Mouse (Mus musculus) stomach, embryonic 16.5 days (tissue): ENCODE measurements around the gene Mier2. TPM values are rescaled to one million over a fixed set of nuclear protein-coding genes. Genes with fewer than 3 reads are reported as not detected.
A peak's percentile ranks its signal among the peaks of the same experiment; 100 is the strongest.

Source experiments
- ATAC-seq: fragments of 200-750 bp; cut with Nextera tagmentation; 2 replicates; pipeline ENCODE4 v1.8.0; 2017; ENCODE audit warnings: moderate number of reproducible peaks, moderate TSS enrichment; ENCODE audit not compliant: insufficient read depth, low FRiP score
- H3K27ac ChIP-seq: fragments of 300-500 bp; sonication (generic); 2 replicates; pipeline ENCODE4 v1.5.1; 2014; ENCODE audit warnings: low read length
- H3K27me3 ChIP-seq: fragments of 300-500 bp; sonication (generic); 2 replicates; pipeline ENCODE4 v1.6.1; 2014; ENCODE audit warnings: low read length, control low read depth, mixed read lengths; ENCODE audit not compliant: control insufficient read depth, insufficient read depth
- H3K36me3 ChIP-seq: fragments of 300-500 bp; sonication (generic); 2 replicates; pipeline ENCODE4 v1.6.1; 2014; ENCODE audit warnings: low read length; ENCODE audit not compliant: control insufficient read depth, insufficient read depth
- H3K4me1 ChIP-seq: fragments of 300-500 bp; sonication (generic); 2 replicates; pipeline ENCODE4 v1.6.1; 2014; ENCODE audit warnings: low read length, control low read depth, mixed read lengths; ENCODE audit not compliant: control insufficient read depth, insufficient read depth
- H3K4me2 ChIP-seq: fragments of 300-500 bp; sonication (generic); 2 replicates; pipeline ENCODE4 v1.6.1; 2014; ENCODE audit warnings: low read depth, low read length, mixed read lengths
- H3K4me3 ChIP-seq: fragments of 300-500 bp; sonication (generic); replicated peaks from 2 replicates; pipeline ENCODE4 v1.5.1; 2014; ENCODE audit warnings: mild to moderate bottlenecking, low read length
- H3K9ac ChIP-seq: fragments of 300-500 bp; sonication (generic); 2 replicates; pipeline ENCODE4 v1.6.1; 2014; ENCODE audit warnings: low read length
- H3K9me3 ChIP-seq: fragments of 300-500 bp; sonication (generic); replicated peaks from 2 replicates; pipeline ENCODE4 v1.6.1; 2016; ENCODE audit warnings: low read length, control low read depth; ENCODE audit not compliant: control insufficient read depth
- WGBS: fragments of 180-500 bp; shearing (Covaris S2); extraction: QIAGEN DNeasy Blood & Tissue Kit; methylation state at CpG from one replicate; pipeline ENCODE4 v1.1.7; 2014; 5-methylcytosine and 5-hydroxymethylcytosine counted together
- polyA plus RNA-seq: library from polyadenylated mRNA; unstranded; fragments of >200 nt; fragmentation: Nextera tagmentation; extraction: Ambion mirVana; gene quantifications from 2 replicates; pipeline ENCODE4 v1.2.1, GENCODE M21; 2015

Gene Mier2
- polyA plus RNA-seq, 1 experiment from 2014 or later = 40.7 TPM

DNA sequence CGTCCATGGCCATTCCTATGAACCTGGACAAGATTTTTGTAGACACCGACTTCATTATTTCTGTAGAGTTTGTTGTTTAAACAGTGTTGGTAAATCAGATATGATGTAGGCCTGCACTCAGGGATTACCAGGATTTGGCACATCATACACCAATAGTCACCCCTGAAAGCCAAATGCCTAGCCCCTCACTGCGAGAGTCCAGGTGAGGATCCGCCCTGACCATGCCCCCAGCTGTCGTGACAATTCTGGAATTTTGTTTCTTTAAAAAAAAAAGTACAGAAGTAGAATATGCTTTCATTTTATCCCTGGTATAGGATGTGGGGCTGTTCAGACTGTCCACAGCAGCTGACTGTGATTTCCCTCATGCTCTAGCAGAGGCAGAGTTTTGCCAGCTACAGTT, 14.9 kb upstream of the Mier2 start:
- Histone ChIP-seq H3K27ac (no peak overlapping the region), H3K27me3 (no peaks in the 10 kb centered on the region), H3K36me3 (no peaks in the 10 kb centered on the region), H3K4me3 (no peak overlapping the region), H3K4me2 (no peak overlapping the region), H3K9me3 (no peaks in the 10 kb centered on the region), H3K9ac (no peak overlapping the region), H3K4me1 (no peaks in the 10 kb centered on the region)
- WGBS = 84% methylated on average over 5 of the region's 5 CpGs
- no peak for ATAC-seq

DNA sequence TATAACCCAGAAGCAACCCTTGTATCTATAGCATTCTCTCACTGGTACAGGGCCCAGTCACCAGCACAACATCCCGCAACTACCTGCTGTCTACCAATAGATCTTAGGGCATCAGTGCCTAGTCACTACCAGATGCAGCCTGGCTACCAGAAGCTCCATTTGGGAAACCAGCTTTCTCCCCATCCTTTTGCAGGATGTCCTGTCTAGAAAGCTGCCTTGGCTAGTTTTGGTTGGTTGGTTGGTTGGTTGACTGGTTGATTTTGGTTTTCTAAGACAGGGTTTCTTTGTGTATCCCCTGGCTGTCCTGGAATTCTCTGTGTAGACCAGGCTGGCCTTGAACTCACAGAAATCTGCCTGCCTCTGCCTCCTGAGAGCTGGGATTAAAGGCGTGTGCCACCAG, 4.7 kb upstream of the Mier2 start:
- Histone ChIP-seq H3K4me3 (no peak overlapping the region), H3K9me3 (no peaks in the 10 kb centered on the region), H3K36me3 (no peaks in the 10 kb centered on the region), H3K4me2 (no peak overlapping the region), H3K4me1 (no peaks in the 10 kb centered on the region), H3K27ac (no peak overlapping the region), H3K27me3 (no peaks in the 10 kb centered on the region), H3K9ac (no peak overlapping the region)
- no peak for ATAC-seq
- WGBS = 84% methylated on average over 2 of the region's 2 CpGs

DNA sequence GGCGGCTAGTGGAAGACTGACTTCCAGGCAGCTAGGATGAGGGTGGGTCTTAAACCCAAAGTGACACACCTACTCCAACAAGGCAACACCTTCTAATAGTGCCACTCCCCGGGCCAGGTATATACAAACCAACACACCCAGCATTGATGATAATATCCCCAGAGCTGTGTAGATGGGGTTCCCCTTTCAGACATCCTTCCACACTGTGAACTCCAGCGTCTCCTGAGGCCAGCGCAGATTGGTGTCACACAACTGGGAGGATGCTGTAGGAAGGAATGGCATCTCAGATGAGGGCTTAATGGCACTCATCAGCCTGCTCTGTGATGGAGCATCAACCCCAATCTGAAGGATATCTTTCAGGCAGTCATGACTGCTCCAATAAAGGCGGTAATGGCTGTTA, 2.5 kb upstream of the Mier2 start:
- Histone ChIP-seq H3K27ac (no peak overlapping the region), H3K9ac (no peak overlapping the region), H3K4me2 (no peak overlapping the region), H3K27me3 (no peaks in the 10 kb centered on the region), H3K9me3 (no peaks in the 10 kb centered on the region), H3K36me3 (no peaks in the 10 kb centered on the region), H3K4me1 (peaks cover 15% of the 10 kb centered on the region), H3K4me3 (no peak overlapping the region)
- 85% methylated on average over 5 of the region's 5 CpGs for WGBS
- ATAC-seq = no peak

DNA sequence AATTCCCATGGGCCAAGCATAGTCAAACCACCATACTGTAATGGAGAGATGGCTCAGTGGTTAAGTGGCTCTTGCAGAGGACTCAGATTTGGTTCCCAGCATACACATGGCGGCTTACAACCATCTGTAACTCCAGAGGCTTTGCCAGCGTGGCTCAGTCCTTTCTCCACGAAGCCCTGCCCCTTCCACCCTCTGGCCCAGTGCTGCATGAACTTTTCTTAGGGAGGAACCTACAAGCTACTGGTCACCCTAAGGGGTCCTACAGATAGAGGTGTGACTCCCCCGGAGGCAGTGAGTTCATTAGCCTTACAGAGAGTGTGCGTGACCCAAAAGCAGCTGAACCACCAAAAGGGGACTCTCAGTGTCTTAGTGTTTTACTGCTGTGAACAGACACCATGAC, 2.0 kb upstream of the Mier2 start:
- no peak overlapping the region for H3K4me2 ChIP-seq
- H3K4me1 ChIP-seq = peaks cover 19% of the 10 kb centered on the region
- H3K27me3 ChIP-seq = no peaks in the 10 kb centered on the region
- H3K9ac ChIP-seq = no peak overlapping the region
- no peak for ATAC-seq
- H3K27ac ChIP-seq = no peak overlapping the region
- no peaks in the 10 kb centered on the region for H3K36me3 ChIP-seq
- 89% methylated on average over 5 of the region's 5 CpGs for WGBS
- no peaks in the 10 kb centered on the region for H3K9me3 ChIP-seq
- H3K4me3 ChIP-seq = no peak overlapping the region

DNA sequence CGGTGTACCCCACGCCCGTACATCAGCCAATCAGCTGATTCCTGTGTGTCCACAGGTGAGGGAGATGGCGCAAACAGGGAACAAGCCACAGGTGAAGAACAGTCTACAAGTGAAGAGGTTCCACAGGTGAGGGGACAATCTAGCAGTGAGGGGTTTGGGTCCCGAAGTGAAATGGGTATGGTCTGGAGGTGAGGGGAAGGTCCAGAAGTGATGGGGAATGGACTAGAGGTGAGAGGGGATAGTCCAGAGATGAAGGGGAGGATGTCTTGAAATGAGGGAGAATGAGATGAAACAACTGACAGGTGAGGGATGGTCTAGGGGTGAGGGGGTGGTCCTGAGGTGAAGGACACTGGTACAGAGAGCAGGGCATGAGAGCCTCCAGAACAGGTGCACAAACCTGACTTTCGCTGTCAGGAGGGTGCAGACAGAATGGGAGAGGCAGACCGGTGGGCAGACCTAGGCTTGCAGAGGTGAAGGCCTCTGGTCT, 282 bp upstream of the Mier2 start:
- no peaks in the 10 kb centered on the region for H3K27me3 ChIP-seq
- H3K27ac ChIP-seq = peak overlapping the region; percentile 36; the same call in 1 of the 2 replicates
- peak overlapping the region; percentile 89 for H3K4me2 ChIP-seq
- peak overlapping the region; percentile 87 for H3K4me3 ChIP-seq
- H3K4me1 ChIP-seq = peaks cover 19% of the 10 kb centered on the region
- peaks cover 4% of the 10 kb centered on the region; the same call in 1 of the 2 replicates for H3K36me3 ChIP-seq
- ATAC-seq = no peak
- H3K9me3 ChIP-seq = no peaks in the 10 kb centered on the region
- peak overlapping the region; percentile 97 for H3K9ac ChIP-seq
- WGBS = 20% methylated on average over 7 of the region's 7 CpGs

DNA sequence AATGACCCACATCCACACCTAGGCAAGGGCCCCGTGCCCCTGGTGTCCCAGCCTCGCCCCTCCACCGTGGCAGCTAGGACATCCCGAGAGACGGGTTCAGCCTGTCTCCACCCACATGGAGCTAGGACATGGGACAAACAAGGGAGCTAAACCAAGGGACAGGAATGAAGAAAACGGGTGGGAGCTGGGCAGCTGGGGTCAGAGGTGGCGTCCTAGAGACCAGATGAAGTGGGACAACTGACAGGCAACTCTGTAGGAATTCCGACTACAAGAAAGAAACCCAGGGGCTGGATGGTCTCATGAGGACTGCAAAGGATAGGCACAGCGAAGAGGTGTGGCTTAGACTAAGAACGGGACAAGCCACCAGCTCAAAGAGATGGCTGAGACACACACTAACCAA, 1.3 kb downstream of the Mier2 start:
- Histone ChIP-seq H3K27ac (no peak overlapping the region), H3K36me3 (peaks cover 12% of the 10 kb centered on the region), H3K4me2 (peak overlapping the region; percentile 89), H3K9me3 (no peaks in the 10 kb centered on the region), H3K4me1 (peaks cover 19% of the 10 kb centered on the region), H3K4me3 (peak overlapping the region; percentile 87), H3K9ac (peak overlapping the region; percentile 97), H3K27me3 (no peaks in the 10 kb centered on the region)
- no peak; the same call in 1 of the 2 replicates for ATAC-seq
- 18% methylated on average over 10 of the region's 10 CpGs for WGBS

DNA sequence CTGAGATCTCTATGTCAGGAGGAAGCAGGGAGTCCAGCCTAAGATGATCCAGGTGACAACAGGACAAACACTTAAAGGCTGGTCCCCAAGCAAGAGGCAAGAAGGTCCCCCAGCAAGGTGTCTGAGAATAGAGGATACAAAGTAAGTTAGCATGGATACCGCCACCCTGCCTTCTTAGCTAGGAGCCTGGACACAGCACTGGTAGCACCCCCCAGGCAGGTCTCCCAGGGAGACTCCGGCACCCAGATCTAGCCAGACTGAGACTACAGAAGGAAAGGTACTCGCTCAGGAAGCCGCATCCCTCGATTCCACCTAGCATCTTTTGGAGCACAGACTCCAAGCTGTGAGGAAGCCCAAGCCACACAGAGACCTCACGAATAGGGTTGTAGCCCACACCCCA, 1.8 kb downstream of the Mier2 start:
- Histone ChIP-seq H3K27ac (no peak overlapping the region), H3K9ac (peak overlapping the region; percentile 97; the same call in 1 of the 2 replicates), H3K4me3 (peak overlapping the region; percentile 87; the same call in 1 of the 2 replicates), H3K9me3 (no peaks in the 10 kb centered on the region), H3K4me1 (peaks cover 19% of the 10 kb centered on the region), H3K27me3 (no peaks in the 10 kb centered on the region), H3K4me2 (peak overlapping the region; percentile 89), H3K36me3 (peaks cover 16% of the 10 kb centered on the region)
- no peak for ATAC-seq
- 86% methylated on average over 6 of the region's 6 CpGs for WGBS

DNA sequence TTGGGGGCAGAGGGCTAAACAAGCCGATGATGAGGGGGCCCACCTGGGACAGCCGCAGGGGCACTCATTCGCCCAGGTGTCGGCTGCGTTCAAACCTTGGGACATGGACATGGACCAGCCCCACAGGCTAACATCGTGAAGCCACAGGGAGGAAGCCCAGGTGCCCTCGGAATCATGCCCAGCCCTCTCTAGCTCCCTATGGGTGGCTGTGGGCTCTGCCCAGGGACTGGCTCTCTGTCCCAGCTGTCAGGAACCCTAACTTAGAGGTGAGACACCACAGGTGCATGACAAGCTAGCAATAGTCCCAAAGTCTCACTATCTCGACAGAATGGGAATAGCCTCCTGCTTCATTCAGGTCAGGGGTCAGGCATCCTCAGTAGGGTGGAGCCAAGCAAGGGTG, 2.5 kb downstream of the Mier2 start:
- Histone ChIP-seq H3K4me1 (peaks cover 19% of the 10 kb centered on the region), H3K36me3 (peaks cover 21% of the 10 kb centered on the region), H3K4me2 (no peak overlapping the region), H3K9me3 (no peaks in the 10 kb centered on the region), H3K9ac (no peak overlapping the region), H3K4me3 (no peak overlapping the region), H3K27me3 (no peaks in the 10 kb centered on the region), H3K27ac (no peak overlapping the region)
- ATAC-seq = no peak
- WGBS = 81% methylated on average over 8 of the region's 8 CpGs

DNA sequence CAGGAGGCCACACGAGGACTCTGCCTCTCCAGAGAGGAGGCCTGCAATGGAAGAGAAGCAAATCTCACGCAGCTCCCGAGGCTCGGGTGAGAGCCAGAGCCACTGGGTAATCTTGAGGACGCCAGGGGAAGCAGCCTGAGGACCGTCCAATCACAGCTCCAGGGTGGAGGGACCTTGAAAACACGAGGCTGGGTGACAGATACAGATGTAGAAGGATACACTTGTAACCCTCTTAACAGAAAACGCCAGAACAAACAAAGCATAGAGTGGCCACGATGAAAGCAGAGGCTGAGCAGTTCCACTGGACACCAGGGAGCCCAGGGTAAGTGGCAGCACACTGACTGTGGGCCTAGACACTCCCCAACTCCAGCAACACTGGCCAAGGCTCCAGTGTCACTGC, 4.6 kb downstream of the Mier2 start:
- H3K9ac ChIP-seq = no peak overlapping the region
- H3K9me3 ChIP-seq = no peaks in the 10 kb centered on the region
- 71% methylated on average over 9 of the region's 9 CpGs for WGBS
- H3K36me3 ChIP-seq = peaks cover 21% of the 10 kb centered on the region
- H3K4me2 ChIP-seq = no peak overlapping the region
- H3K4me3 ChIP-seq = no peak overlapping the region
- ATAC-seq = no peak
- H3K27ac ChIP-seq = no peak overlapping the region
- H3K4me1 ChIP-seq = peaks cover 19% of the 10 kb centered on the region
- no peaks in the 10 kb centered on the region for H3K27me3 ChIP-seq
